Mouse (Mus musculus): ENCODE results near the gene Cacna1b. TPM values are rescaled to one million over a fixed set of nuclear protein-coding genes. Genes with fewer than 3 reads are reported as not detected.

Gene Cacna1b
- total and polyA plus RNA-seq, 2 experiments from 2014 or later: 0.31 TPM; not detected in 1

DNA sequence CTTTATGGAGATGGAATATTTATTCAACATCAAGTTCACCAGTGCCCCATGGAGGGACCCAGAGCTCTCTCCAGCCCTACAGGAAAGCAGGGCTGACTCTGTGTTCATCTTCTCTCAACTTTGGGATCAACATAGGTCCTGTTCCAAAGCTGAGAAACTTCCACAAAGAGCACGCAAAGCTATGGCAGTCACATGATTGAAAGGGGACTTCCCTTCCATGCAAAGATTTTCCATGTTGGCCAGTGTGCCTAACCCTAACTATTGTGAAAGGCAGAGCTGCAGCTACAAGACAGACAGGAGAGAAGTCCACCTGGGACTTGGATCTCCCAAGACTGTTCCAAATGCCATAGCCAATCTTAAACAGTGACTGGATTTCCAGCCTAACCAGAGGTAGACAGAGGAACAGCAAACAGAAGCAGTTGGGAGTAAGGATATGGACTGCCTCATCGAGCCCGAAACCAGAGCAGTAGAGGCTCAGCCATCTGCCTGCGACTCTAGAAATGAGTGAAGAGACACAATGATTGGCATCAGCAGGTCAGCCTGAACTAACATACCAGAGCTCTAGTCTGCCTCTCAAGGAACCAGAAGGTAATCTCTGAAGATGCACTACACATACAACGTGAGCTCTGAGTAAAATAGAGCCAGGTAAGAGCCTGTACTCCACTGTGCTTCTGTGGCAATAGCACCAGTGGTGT, 116.4 kb downstream of the Cacna1b start:
- H3K27ac ChIP-seq (ENCODE audit: low read depth): no peak overlapping the region

DNA sequence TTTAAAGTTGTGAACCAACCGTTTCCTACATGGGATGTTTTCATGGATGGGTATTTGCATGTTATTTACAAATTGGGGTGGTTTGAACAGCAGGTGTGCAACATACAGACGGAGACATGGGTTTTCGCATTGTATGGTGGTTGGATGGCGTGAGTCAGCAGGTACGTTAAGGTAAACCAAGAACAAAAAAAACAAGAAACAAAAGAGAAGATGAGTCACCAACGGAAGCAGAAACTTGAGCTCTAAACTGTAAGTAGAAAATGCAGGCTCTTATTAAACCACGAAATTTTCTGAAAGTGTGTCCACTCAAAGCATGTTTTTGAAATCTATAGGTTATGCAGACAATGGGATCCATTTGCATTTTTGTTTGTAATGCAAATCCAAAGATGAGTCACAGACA, 120.1 kb downstream of the Cacna1b start:
- 73% methylated on average over 7 of the region's 7 CpGs for WGBS
- H3K4me1 ChIP-seq (ENCODE audit: control insufficient read depth, insufficient read depth): no peaks in the 10 kb centered on the region
- no peaks in the 10 kb centered on the region for H3K36me3 ChIP-seq (replicated peaks; ENCODE audit: control insufficient read depth, insufficient read depth, low read length)

More for the DNA sequence above, 116.4 kb downstream of the Cacna1b start:
- no peak for ATAC-seq (ENCODE audit: insufficient read depth, low read depth)
- no peak for DNase-seq (ENCODE audit: low spot score)
- no peaks in the 10 kb centered on the region for H3K4me1 ChIP-seq (ENCODE audit: control insufficient read depth, insufficient read depth)
- no peaks in the 10 kb centered on the region for H3K27me3 ChIP-seq (ENCODE audit: control insufficient read depth, insufficient read depth, low read length)
- no peak overlapping the region for H3K4me2 ChIP-seq (ENCODE audit: low read depth, low read length)
- H3K9ac ChIP-seq (replicated peaks; ENCODE audit: low read depth, low read length): no peak overlapping the region
- H3K9me3 ChIP-seq (replicated peaks; ENCODE audit: control insufficient read depth, low read length): no peaks in the 10 kb centered on the region
- no peaks in the 10 kb centered on the region for H3K36me3 ChIP-seq (replicated peaks; ENCODE audit: control insufficient read depth, insufficient read depth, low read length)
- TF ChIP-seq EP300 (IDR thresholded peaks at IDR 0.05; ENCODE audit: low read depth): no peak
- no peak for TF ChIP-seq CTCF (IDR thresholded peaks at IDR 0.05; ENCODE audit: low read depth)
- 84% methylated on average over 5 of the region's 5 CpGs for WGBS
- H3K4me3 ChIP-seq (ENCODE audit: low read depth, low read length): no peak overlapping the region

DNA sequence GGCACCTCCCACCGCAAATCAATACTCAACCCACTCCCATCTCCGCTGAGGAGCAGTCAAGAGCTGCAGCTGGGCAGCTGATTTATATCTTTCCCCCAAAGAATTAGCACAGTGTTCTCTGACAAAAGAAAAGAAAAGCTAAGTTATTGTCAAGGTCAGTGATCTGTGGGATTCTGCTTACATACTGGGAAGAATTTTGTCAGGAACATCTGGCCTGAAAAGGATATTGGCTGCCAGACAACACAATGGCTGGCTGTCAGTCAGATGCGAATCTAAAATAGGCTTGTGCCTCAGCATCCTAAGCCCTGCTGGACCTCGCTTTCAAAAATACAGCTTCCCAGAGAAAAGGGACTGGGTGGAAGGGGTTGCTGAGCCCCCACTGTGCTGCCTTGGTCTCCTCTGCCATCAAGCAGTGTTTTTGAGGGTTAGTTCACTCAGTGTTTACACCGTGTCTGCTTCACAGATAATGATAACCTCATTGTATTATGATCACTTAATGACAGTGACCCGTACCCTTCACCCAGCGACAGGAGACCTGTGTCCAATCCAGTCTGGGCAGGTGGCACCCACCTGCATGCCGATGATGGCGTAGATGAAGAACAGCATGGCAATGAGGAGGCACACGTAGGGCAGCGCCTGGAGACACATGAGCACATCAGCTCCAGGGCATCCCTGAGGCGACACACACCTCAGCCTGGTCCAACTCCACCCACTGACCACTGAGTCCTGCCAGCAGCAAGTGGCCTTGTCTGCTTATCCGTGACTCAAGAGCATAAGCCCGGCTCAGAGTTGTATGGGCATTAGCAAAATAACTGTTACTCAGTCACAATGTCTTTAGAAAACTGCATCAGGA, 124.6 kb downstream of the Cacna1b start:
- H3K36me3 ChIP-seq (replicated peaks; ENCODE audit: control insufficient read depth, insufficient read depth, low read length): no peaks in the 10 kb centered on the region
- H3K9me3 ChIP-seq (replicated peaks; ENCODE audit: control insufficient read depth, low read length): no peaks in the 10 kb centered on the region
- no peak for TF ChIP-seq CTCF (IDR thresholded peaks at IDR 0.05; ENCODE audit: low read depth)
- TF ChIP-seq EP300 (IDR thresholded peaks at IDR 0.05; ENCODE audit: low read depth): no peak
- DNase-seq (ENCODE audit: low spot score): no peak
- H3K27ac ChIP-seq (ENCODE audit: low read depth): no peak overlapping the region
- H3K4me1 ChIP-seq (ENCODE audit: control insufficient read depth, insufficient read depth): no peaks in the 10 kb centered on the region
- H3K4me3 ChIP-seq (ENCODE audit: low read depth, low read length): no peak overlapping the region
- WGBS: 76% methylated on average over 14 of the region's 14 CpGs
- H3K4me2 ChIP-seq (ENCODE audit: low read depth, low read length): no peak overlapping the region
- ATAC-seq (ENCODE audit: insufficient read depth, low read depth): no peak
- no peaks in the 10 kb centered on the region for H3K27me3 ChIP-seq (ENCODE audit: control insufficient read depth, insufficient read depth, low read length)
- H3K9ac ChIP-seq (replicated peaks; ENCODE audit: low read depth, low read length): no peak overlapping the region

More for the DNA sequence above, 120.1 kb downstream of the Cacna1b start:
- H3K27me3 ChIP-seq (ENCODE audit: control insufficient read depth, insufficient read depth, low read length): no peaks in the 10 kb centered on the region
- no peak overlapping the region for H3K4me3 ChIP-seq (ENCODE audit: low read depth, low read length)
- H3K27ac ChIP-seq (ENCODE audit: low read depth): no peak overlapping the region
- H3K4me2 ChIP-seq (ENCODE audit: low read depth, low read length): no peak overlapping the region
- no peak for TF ChIP-seq EP300 (IDR thresholded peaks at IDR 0.05; ENCODE audit: low read depth)
- no peak for TF ChIP-seq CTCF (IDR thresholded peaks at IDR 0.05; ENCODE audit: low read depth)
- no peak for ATAC-seq (ENCODE audit: insufficient read depth, low read depth)
- no peak overlapping the region for H3K9ac ChIP-seq (replicated peaks; ENCODE audit: low read depth, low read length)
- DNase-seq (ENCODE audit: low spot score): no peak
- H3K9me3 ChIP-seq (replicated peaks; ENCODE audit: control insufficient read depth, low read length): no peaks in the 10 kb centered on the region

DNA sequence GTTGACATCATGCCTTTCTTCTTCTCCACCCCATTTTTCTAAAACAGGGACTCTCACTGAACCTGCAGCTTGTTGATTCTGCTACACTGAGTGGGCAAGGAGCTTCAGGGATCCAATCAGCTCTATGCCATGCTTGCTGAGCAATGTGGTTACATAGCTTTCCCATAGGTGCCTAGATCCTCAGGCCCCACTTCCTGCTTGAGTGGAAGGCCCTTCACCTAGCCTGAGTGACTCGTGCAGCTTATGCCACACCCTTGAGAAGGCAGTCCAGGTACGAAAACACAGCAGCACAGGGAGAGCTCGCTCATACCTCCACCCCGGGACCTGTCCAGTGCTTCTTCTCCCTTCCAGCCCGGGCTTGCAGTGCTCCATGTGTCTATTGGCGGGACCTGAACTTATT, 129.3 kb downstream of the Cacna1b start:
- ATAC-seq (ENCODE audit: insufficient read depth, low read depth) (no peak), DNase-seq (ENCODE audit: low spot score) (no peak)
- no peak overlapping the region for H3K9ac ChIP-seq (replicated peaks; ENCODE audit: low read depth, low read length)
- no peak for TF ChIP-seq CTCF (IDR thresholded peaks at IDR 0.05; ENCODE audit: low read depth)
- TF ChIP-seq EP300 (IDR thresholded peaks at IDR 0.05; ENCODE audit: low read depth): no peak
- WGBS: 79% methylated on average over 6 of the region's 6 CpGs
- no peak overlapping the region for H3K4me2 ChIP-seq (ENCODE audit: low read depth, low read length)
- H3K36me3 ChIP-seq (replicated peaks; ENCODE audit: control insufficient read depth, insufficient read depth, low read length): no peaks in the 10 kb centered on the region
- no peaks in the 10 kb centered on the region for H3K27me3 ChIP-seq (ENCODE audit: control insufficient read depth, insufficient read depth, low read length)
- no peak overlapping the region for H3K4me3 ChIP-seq (ENCODE audit: low read depth, low read length)
- H3K27ac ChIP-seq (ENCODE audit: low read depth): no peak overlapping the region
- no peaks in the 10 kb centered on the region for H3K4me1 ChIP-seq (ENCODE audit: control insufficient read depth, insufficient read depth)
- H3K9me3 ChIP-seq (replicated peaks; ENCODE audit: control insufficient read depth, low read length): no peaks in the 10 kb centered on the region

DNA sequence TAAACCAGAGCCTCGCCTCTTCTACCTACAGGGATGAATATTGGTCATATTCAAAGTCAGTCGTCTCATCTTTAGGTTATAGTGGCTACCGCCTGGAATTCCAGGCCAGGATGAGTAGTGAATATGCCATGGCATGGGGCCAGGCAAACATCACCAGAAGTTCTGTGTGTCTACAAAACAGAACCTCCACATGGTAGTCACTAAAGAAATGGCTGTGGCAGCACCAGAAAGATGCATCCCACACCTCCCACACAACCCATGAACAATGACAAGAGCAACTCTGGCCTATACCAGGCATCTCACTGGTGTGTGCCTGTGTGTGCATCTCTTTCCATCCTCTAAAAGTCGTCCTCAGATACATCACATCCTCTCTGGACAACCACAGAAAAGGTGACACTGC, 145.8 kb downstream of the Cacna1b start:
- H3K4me2 ChIP-seq (ENCODE audit: low read depth, low read length): no peak overlapping the region
- TF ChIP-seq EP300 (IDR thresholded peaks at IDR 0.05; ENCODE audit: low read depth) (no peak), CTCF (IDR thresholded peaks at IDR 0.05; ENCODE audit: low read depth) (no peak)
- H3K4me3 ChIP-seq (ENCODE audit: low read depth, low read length): no peak overlapping the region
- H3K9me3 ChIP-seq (replicated peaks; ENCODE audit: control insufficient read depth, low read length): no peaks in the 10 kb centered on the region
- no peak overlapping the region for H3K27ac ChIP-seq (ENCODE audit: low read depth)
- no peaks in the 10 kb centered on the region for H3K4me1 ChIP-seq (ENCODE audit: control insufficient read depth, insufficient read depth)
- no peak overlapping the region for H3K9ac ChIP-seq (replicated peaks; ENCODE audit: low read depth, low read length)
- no peaks in the 10 kb centered on the region for H3K27me3 ChIP-seq (ENCODE audit: control insufficient read depth, insufficient read depth, low read length)
- WGBS: 57% methylated on average over 4 of the region's 4 CpGs
- no peaks in the 10 kb centered on the region for H3K36me3 ChIP-seq (replicated peaks; ENCODE audit: control insufficient read depth, insufficient read depth, low read length)
- ATAC-seq (ENCODE audit: insufficient read depth, low read depth) (no peak), DNase-seq (ENCODE audit: low spot score) (no peak)

Measured in heart, postnatal 0 days (tissue).